ENCODE assay signal across 8 mouse cellular contexts in genomic region chr19:46338331-46338936, GRCm38 (mm10). TPM values are rescaled to one million over a fixed set of nuclear protein-coding genes. Genes with fewer than 3 reads are reported as not detected.
DNase-seq lines count a peak whose midpoint lies in the region; ATAC-seq lines count a peak whose summit lies in the region.

Gene Cuedc2, minus strand, starts transcription at chr19:46338702.

- ATAC-seq in megakaryocyte progenitor cell, adult 5-6 weeks (replicated peaks; ENCODE audit: poor library complexity): peak; percentile 83

- peak; percentile 99 for DNase-seq in adipocyte (ENCODE audit: low spot score)
- DNase-seq in embryo, embryonic 10 days (ENCODE audit: low spot score): peak; percentile 94
- DNase-seq in gastrocnemius, postnatal 10 days: peak; percentile 92
- peak; percentile 98 for DNase-seq in induced T-regulatory cell, adult 2 months (ENCODE audit: low read depth)
- peak; percentile 92 to 100 for DNase-seq in left cerebral cortex, adult 9 months (ENCODE audit: low spot score in 2 of 2)
- peak; percentile 94 for DNase-seq in right cerebral cortex, postnatal 14 days
- peak; percentile 96 to 97 for DNase-seq in urinary bladder, postnatal 36 days (ENCODE audit: low spot score in 2 of 2)

RNA-seq across cellular contexts. Expression of gene Cuedc2, which starts in this region (rescaled TPM):
- total RNA-seq in gastrocnemius, postnatal 10 days (2021): 10 to 100 TPM; 88.3 TPM
- 41.4 and 42.1 TPM in 2 replicates for total RNA-seq in megakaryocyte progenitor cell, adult 5-6 weeks (2015)
- 148 and 184 TPM in 2 replicates for total RNA-seq in megakaryocyte progenitor cell, adult 5-6 weeks (2017)

Comparison
In these comparisons a context has a peak if more than half of its experiments do, and no peak if none do; other contexts are left out.
1. Peak in every context shown above with its lines: DNase-seq and ATAC-seq.